Mouse (Mus musculus) thymus, postnatal 0 days (tissue): ENCODE data around the gene Gm49387. TPM values are rescaled to one million over a fixed set of nuclear protein-coding genes. Genes with fewer than 3 reads are reported as not detected.

Source experiments
- DNase-seq: peaks from one replicate; pipeline ENCODE4 v3.0.0-alpha.2; 2015; ENCODE audit warnings: low spot score
- polyA plus RNA-seq: library from polyadenylated mRNA; unstranded; fragments of >200 nt; fragmentation: Nextera tagmentation; extraction: Ambion mirVana; gene quantifications from 2 replicates; pipeline ENCODE4 v1.2.1, GENCODE M21; 2015

Gm49387 gene
- polyA plus RNA-seq, 1 experiment from 2014 or later: 2.6 TPM

- DNase-seq: no peak
Measured at GRCm38 (mm10) chr14:31662555-31663211, 22.0 kb upstream of the Gm49387 start.

GRCm38 (mm10) chr14:31661671-31662554, 21.2 kb upstream of the Gm49387 start:
- DNase-seq: peak; percentile 66

GRCm38 (mm10) chr14:31660312-31661093, 19.8 kb upstream of the Gm49387 start:
- DNase-seq: no peak

GRCm38 (mm10) chr14:31659501-31660181, 19.0 kb upstream of the Gm49387 start:
- DNase-seq: no peak

- no peak for DNase-seq
Measured at GRCm38 (mm10) chr14:31658126-31658680, 17.5 kb upstream of the Gm49387 start.

GRCm38 (mm10) chr14:31656857-31657645, 16.4 kb upstream of the Gm49387 start:
- DNase-seq: peak; percentile 80

- DNase-seq: no peak
Measured at GRCm38 (mm10) chr14:31656386-31656785, 15.7 kb upstream of the Gm49387 start.

- no peak for DNase-seq
Measured at GRCm38 (mm10) chr14:31655406-31655805, 14.7 kb upstream of the Gm49387 start.

- no peak for DNase-seq
Measured at GRCm38 (mm10) chr14:31654816-31655215, 14.1 kb upstream of the Gm49387 start.

- DNase-seq: no peak
Measured at GRCm38 (mm10) chr14:31653101-31653875, 12.6 kb upstream of the Gm49387 start.

GRCm38 (mm10) chr14:31652624-31653023, 11.9 kb upstream of the Gm49387 start:
- DNase-seq: no peak

GRCm38 (mm10) chr14:31652106-31652505, 11.4 kb upstream of the Gm49387 start:
- DNase-seq: no peak

GRCm38 (mm10) chr14:31651206-31651605, 10.5 kb upstream of the Gm49387 start:
- no peak for DNase-seq

GRCm38 (mm10) chr14:31650347-31650746, 9.7 kb upstream of the Gm49387 start:
- DNase-seq: no peak

GRCm38 (mm10) chr14:31647991-31648390, 7.3 kb upstream of the Gm49387 start:
- no peak for DNase-seq

GRCm38 (mm10) chr14:31645920-31646319, 5.2 kb upstream of the Gm49387 start:
- no peak for DNase-seq

GRCm38 (mm10) chr14:31644931-31645547, 4.4 kb upstream of the Gm49387 start:
- peak; percentile 35 for DNase-seq

GRCm38 (mm10) chr14:31644183-31644830, 3.6 kb upstream of the Gm49387 start:
- DNase-seq: no peak
